Comparison of ENCODE assay signal across 8 mouse cellular contexts in genomic region chr17:6960776-6961175, GRCm38 (mm10). TPM values are rescaled to one million over a fixed set of nuclear protein-coding genes. Genes with fewer than 3 reads are reported as not detected.
DNase-seq lines count a peak whose midpoint lies in the region; ATAC-seq lines count a peak whose summit lies in the region.
"Not testable (repeated sequence)": the region's sequence is repeated elsewhere in the genome, so short reads cannot be mapped to it uniquely, and the experiment has no call there.

Tagap1 (minus strand) TSS chr17:6961156.

- not testable (repeated sequence) for ATAC-seq in embryonic facial prominence, embryonic 12.5 days (ENCODE audit: insufficient number of reproducible peaks, insufficient read depth, low FRiP score, low TSS enrichment); intestine, embryonic 14.5 days (replicated peaks; ENCODE audit: low FRiP score, low TSS enrichment, low read depth)
- ATAC-seq in granulocyte monocyte progenitor cell, adult 5-6 weeks (replicated peaks; ENCODE audit: poor library complexity, severe bottlenecking) = peak; percentile 23

- not testable (repeated sequence) for H3K4me1 ChIP-seq in embryonic facial prominence, embryonic 12.5 days; intestine, embryonic 14.5 days (replicated peaks; ENCODE audit: control insufficient read depth, insufficient read depth, low read length)

- 2% methylated on average over 29 of the region's 51 CpGs for WGBS in embryonic facial prominence, embryonic 12.5 days
- WGBS in intestine, embryonic 14.5 days = under 1% methylated on average over 37 of the region's 51 CpGs

- H3K9ac ChIP-seq in embryonic facial prominence, embryonic 12.5 days = peak within 1 kb of the TSS; percentile 63; the same call in 1 of the 2 replicates
- H3K9ac ChIP-seq in intestine, embryonic 14.5 days (ENCODE audit: low read length) = peak within 1 kb of the TSS; percentile 51

- not testable (repeated sequence) for H3K36me3 ChIP-seq in embryonic facial prominence, embryonic 12.5 days; intestine, embryonic 14.5 days (ENCODE audit: control insufficient read depth, insufficient read depth, low read length)

- H3K27ac ChIP-seq in embryonic facial prominence, embryonic 12.5 days; intestine, embryonic 14.5 days (ENCODE audit: low read depth): not testable (repeated sequence)

- H3K9me3 ChIP-seq in embryonic facial prominence, embryonic 12.5 days; intestine, embryonic 14.5 days (ENCODE audit: control insufficient read depth, low read length): not testable (repeated sequence)

- H3K27me3 ChIP-seq in embryonic facial prominence, embryonic 12.5 days; intestine, embryonic 14.5 days (replicated peaks; ENCODE audit: control insufficient read depth, insufficient read depth, low read length): not testable (repeated sequence)

- H3K4me3 ChIP-seq in embryonic facial prominence, embryonic 12.5 days = peak within 1 kb of the TSS; percentile 48
- H3K4me3 ChIP-seq in intestine, embryonic 14.5 days (ENCODE audit: low read depth, low read length) = peak within 1 kb of the TSS; percentile 39

- intact Hi-C loops in left cerebral cortex, postnatal 14 days (cut with DNase I) = not testable (repeated sequence)

- peak; percentile 84 for DNase-seq in adrenal gland, adult 2 months
- DNase-seq in intestine, embryonic 14.5 days (ENCODE audit: low spot score) = peak; percentile 62
- peak in 1 of 2 experiments; percentile 22 for DNase-seq in left cerebral cortex, postnatal 14 days (ENCODE audit: low spot score in 2 of 2)
- DNase-seq in lung, postnatal 4 days = peak; percentile 59 to 68
- peak; percentile 41 for DNase-seq in retina, postnatal 1 day
- DNase-seq in urinary bladder, adult 18-20 months (ENCODE audit: low spot score in 2 of 2) = peak; percentile 29 to 47

- peak within 1 kb of the TSS; percentile 44 for H3K4me2 ChIP-seq in embryonic facial prominence, embryonic 12.5 days (replicated peaks)
- peak within 1 kb of the TSS; percentile 43 for H3K4me2 ChIP-seq in intestine, embryonic 14.5 days (ENCODE audit: low read length)

RNA-seq across cellular contexts. Expression of gene Tagap1, which starts in this region (rescaled TPM):
- total RNA-seq in adrenal gland, adult 2 months (2021) = 10 to 100 TPM; 18.1 to 18.2 TPM
- polyA plus RNA-seq in adrenal gland, adult 2 months (2012; rRNA removed) = 6.3 and 8.1 TPM in 2 replicates
- 58.0 and 61.1 TPM in 2 replicates for polyA plus RNA-seq in embryonic facial prominence, embryonic 12.5 days (2016; fragmentation: Nextera tagmentation; extraction: Ambion mirVana)
- total RNA-seq in granulocyte monocyte progenitor cell, adult 5-6 weeks (2014; fragmentation: Nextera tagmentation) = 44.9 and 48.5 TPM in 2 replicates
- total RNA-seq in granulocyte monocyte progenitor cell, adult 5-6 weeks (2017) = 41.5 and 42.2 TPM in 2 replicates
- polyA plus RNA-seq in intestine, embryonic 14.5 days (2014; fragmentation: Nextera tagmentation; extraction: Ambion mirVana) = 62.2 and 66.8 TPM in 2 replicates
- total RNA-seq in left cerebral cortex, postnatal 14 days (2021) = 10 to 100 TPM; 21.5 to 24.2 TPM
